Mouse (Mus musculus) neural tube, embryonic 15.5 days (tissue): ENCODE measurements around the gene Rrp7a. TPM values are rescaled to one million over a fixed set of nuclear protein-coding genes. Genes with fewer than 3 reads are reported as not detected.

Source experiments
- ATAC-seq: fragments of 200-750 bp; cut with Nextera tagmentation; 2 replicates; pipeline ENCODE4 v1.8.0; 2017; ENCODE audit warnings: mild to moderate bottlenecking, moderate TSS enrichment, moderate library complexity; ENCODE audit not compliant: low FRiP score
- H3K27ac ChIP-seq: fragments of 300-500 bp; sonication (generic); replicated peaks from 2 replicates; pipeline ENCODE4 v1.5.1; 2015; ENCODE audit warnings: mild to moderate bottlenecking, inconsistent platforms
- H3K27me3 ChIP-seq: fragments of 300-500 bp; sonication (generic); replicated peaks from 2 replicates; pipeline ENCODE4 v1.6.1; 2015; ENCODE audit warnings: inconsistent platforms
- H3K36me3 ChIP-seq: fragments of 300-500 bp; sonication (generic); 2 replicates; pipeline ENCODE4 v1.6.1; 2015; ENCODE audit warnings: inconsistent platforms
- H3K4me1 ChIP-seq: fragments of 300-500 bp; sonication (generic); 2 replicates; pipeline ENCODE4 v1.6.1; 2015; ENCODE audit warnings: inconsistent platforms
- H3K4me2 ChIP-seq: fragments of 300-500 bp; sonication (generic); 2 replicates; pipeline ENCODE4 v1.6.1; 2015; ENCODE audit warnings: inconsistent platforms, mild to moderate bottlenecking, moderate library complexity
- H3K4me3 ChIP-seq: fragments of 300-500 bp; sonication (generic); replicated peaks from 2 replicates; pipeline ENCODE4 v1.5.1; 2015; ENCODE audit warnings: mild to moderate bottlenecking, inconsistent platforms
- H3K9ac ChIP-seq: fragments of 300-500 bp; sonication (generic); replicated peaks from 2 replicates; pipeline ENCODE4 v1.6.1; 2015; ENCODE audit warnings: mild to moderate bottlenecking, inconsistent platforms
- H3K9me3 ChIP-seq: fragments of 300-500 bp; sonication (generic); replicated peaks from 2 replicates; pipeline ENCODE4 v1.6.1; 2016; ENCODE audit warnings: inconsistent platforms
- WGBS: fragments of 180-500 bp; shearing (Covaris S2); methylation state at CpG from one replicate; pipeline ENCODE4 v1.1.7; 2015; ENCODE audit warnings: mixed read lengths; 5-methylcytosine and 5-hydroxymethylcytosine counted together
- polyA plus RNA-seq: library from polyadenylated mRNA; unstranded; fragments of >200 nt; fragmentation: Nextera tagmentation; extraction: Ambion mirVana; gene quantifications from 2 replicates; pipeline ENCODE4 v1.2.1, GENCODE M21; 2015

The Rrp7a gene
- polyA plus RNA-seq, 1 experiment from 2014 or later = 77.4 TPM

- peaks cover 13% of the 10 kb centered on the region for H3K4me1 ChIP-seq
- H3K9me3 ChIP-seq = no peaks in the 10 kb centered on the region
- no peak overlapping the region for H3K9ac ChIP-seq
- H3K4me3 ChIP-seq = 0 out of 2 replicates have a peak overlapping the region, but pooled peaks have one; percentile 6
- WGBS = 43% methylated on average over 5 of the region's 5 CpGs
- peak overlapping the region; percentile 66 for H3K27ac ChIP-seq
- H3K4me2 ChIP-seq = peak overlapping the region; percentile 40
- ATAC-seq = peak; percentile 32; the same call in 1 of the 2 replicates
- H3K27me3 ChIP-seq = 0 out of 2 replicates have a peak, but pooled peaks cover 6% of the 10 kb centered on the region
- no peaks in the 10 kb centered on the region for H3K36me3 ChIP-seq
Measured at GRCm38 (mm10) chr15:83083530-83083929, 39.1 kb downstream of the Rrp7a start.

DNA sequence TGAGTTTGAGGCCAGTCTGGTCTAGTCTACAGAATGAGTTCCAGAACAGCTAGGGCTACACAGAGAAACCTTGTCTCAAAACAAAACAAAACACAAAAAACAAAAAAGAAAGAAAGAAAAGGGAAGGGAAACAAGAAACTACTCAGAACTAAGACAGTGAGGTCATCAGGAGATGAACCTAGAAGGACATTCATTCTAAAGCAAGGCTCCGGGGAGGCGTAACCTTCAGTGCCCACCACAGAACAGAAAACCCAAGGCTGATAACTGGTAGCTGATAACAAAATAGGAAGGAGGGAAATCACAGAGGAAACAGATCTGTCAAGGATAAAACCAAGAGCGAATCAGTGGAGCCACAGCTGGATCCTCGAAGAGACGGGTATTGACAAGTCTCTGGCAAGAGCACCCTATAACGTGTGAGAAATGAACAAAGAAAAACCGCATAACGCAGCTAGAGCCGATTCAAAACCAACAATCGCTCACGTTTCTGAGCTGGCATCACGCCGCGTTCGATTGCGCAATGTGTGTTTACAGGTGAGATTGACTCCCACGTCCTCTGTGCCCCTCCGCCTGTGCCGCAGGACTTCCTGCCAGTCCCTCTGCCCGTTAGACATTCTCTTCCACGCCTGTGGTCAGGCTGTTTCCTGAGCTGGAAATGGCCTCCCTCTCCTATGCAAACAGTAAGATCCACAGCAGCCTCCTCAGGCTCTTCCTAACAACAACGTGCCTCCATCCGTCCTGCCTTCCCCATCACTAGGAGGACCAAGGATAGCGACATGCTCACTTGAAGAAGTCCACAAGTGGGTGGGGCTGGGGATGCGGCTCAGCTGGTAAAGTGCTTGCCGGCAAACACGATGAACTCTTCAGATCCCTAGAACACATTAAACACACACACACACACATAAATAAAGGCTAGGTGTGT lies 46.7 kb downstream of the Rrp7a start:
- no peak for ATAC-seq
- no peaks in the 10 kb centered on the region for H3K4me1 ChIP-seq
- no peak overlapping the region for H3K4me3 ChIP-seq
- H3K27ac ChIP-seq = no peak overlapping the region
- no peak overlapping the region for H3K9ac ChIP-seq
- WGBS = 68% methylated on average over 27 of the region's 27 CpGs
- no peaks in the 10 kb centered on the region for H3K36me3 ChIP-seq
- H3K27me3 ChIP-seq = no peaks in the 10 kb centered on the region
- H3K9me3 ChIP-seq = no peaks in the 10 kb centered on the region
- no peak overlapping the region for H3K4me2 ChIP-seq

- no peak overlapping the region for H3K4me2 ChIP-seq
- no peaks in the 10 kb centered on the region for H3K27me3 ChIP-seq
- no peaks in the 10 kb centered on the region for H3K36me3 ChIP-seq
- no peaks in the 10 kb centered on the region for H3K4me1 ChIP-seq
- 76% methylated on average over 4 of the region's 4 CpGs for WGBS
- no peak overlapping the region for H3K27ac ChIP-seq
- ATAC-seq = no peak
- H3K9ac ChIP-seq = no peak overlapping the region
- H3K9me3 ChIP-seq = no peaks in the 10 kb centered on the region
- no peak overlapping the region for H3K4me3 ChIP-seq
Measured at GRCm38 (mm10) chr15:83074179-83074578, 48.4 kb downstream of the Rrp7a start.

- no peak overlapping the region for H3K4me2 ChIP-seq
- no peak overlapping the region for H3K9ac ChIP-seq
- no peaks in the 10 kb centered on the region for H3K27me3 ChIP-seq
- no peak overlapping the region for H3K4me3 ChIP-seq
- H3K9me3 ChIP-seq = no peaks in the 10 kb centered on the region
- no peak overlapping the region for H3K27ac ChIP-seq
- H3K36me3 ChIP-seq = no peaks in the 10 kb centered on the region
- 84% methylated on average over 5 of the region's 5 CpGs for WGBS
- no peaks in the 10 kb centered on the region for H3K4me1 ChIP-seq
- no peak for ATAC-seq
Measured at GRCm38 (mm10) chr15:83071752-83072151, 50.8 kb downstream of the Rrp7a start.

GRCm38 (mm10) chr15:83070942-83071341 lies 51.7 kb downstream of the Rrp7a start:
- Histone ChIP-seq H3K36me3 (no peaks in the 10 kb centered on the region), H3K4me2 (no peak overlapping the region), H3K27ac (no peak overlapping the region), H3K9ac (no peak overlapping the region), H3K4me1 (no peaks in the 10 kb centered on the region), H3K9me3 (no peaks in the 10 kb centered on the region), H3K27me3 (no peaks in the 10 kb centered on the region), H3K4me3 (no peak overlapping the region)
- WGBS = 45% methylated on average over 3 of the region's 3 CpGs
- no peak for ATAC-seq

- ATAC-seq = no peak
- Histone ChIP-seq H3K4me3 (no peak overlapping the region), H3K9me3 (no peaks in the 10 kb centered on the region), H3K27me3 (no peaks in the 10 kb centered on the region), H3K9ac (no peak overlapping the region), H3K27ac (no peak overlapping the region), H3K4me1 (no peaks in the 10 kb centered on the region), H3K4me2 (no peak overlapping the region), H3K36me3 (no peaks in the 10 kb centered on the region)
- WGBS = 93% methylated on average over 5 of the region's 5 CpGs
Measured at GRCm38 (mm10) chr15:83068270-83068669, 54.3 kb downstream of the Rrp7a start.

- no peaks in the 10 kb centered on the region for H3K27me3 ChIP-seq
- H3K36me3 ChIP-seq = no peaks in the 10 kb centered on the region
- WGBS = 47% methylated on average over 4 of the region's 4 CpGs
- H3K4me2 ChIP-seq = no peak overlapping the region
- no peak for ATAC-seq
- no peak overlapping the region for H3K4me3 ChIP-seq
- H3K9me3 ChIP-seq = no peaks in the 10 kb centered on the region
- no peaks in the 10 kb centered on the region for H3K4me1 ChIP-seq
- H3K9ac ChIP-seq = no peak overlapping the region
- no peak overlapping the region for H3K27ac ChIP-seq
Measured at GRCm38 (mm10) chr15:83065543-83065942, 57.1 kb downstream of the Rrp7a start.

Other genes starting within 250 kb of the Rrp7a start
- 11.2 and 11.5 TPM in 2 replicates for gene Tcf20, start 134.9 kb downstream of the Rrp7a start, polyA plus RNA-seq
- gene Nfam1, start 89.5 kb downstream of the Rrp7a start, polyA plus RNA-seq = 1.7 and 2.5 TPM in 2 replicates
- gene Serhl, start 33.3 kb downstream of the Rrp7a start, polyA plus RNA-seq = 30.9 and 42.9 TPM in 2 replicates
- gene Poldip3, start 26.6 kb upstream of the Rrp7a start, polyA plus RNA-seq = 127 and 134 TPM in 2 replicates
- gene Cyb5r3, start 49.8 kb upstream of the Rrp7a start, polyA plus RNA-seq = 112 and 128 TPM in 2 replicates
- 2.5 and 4.2 TPM in 2 replicates for gene A4galt, start 129.0 kb upstream of the Rrp7a start, polyA plus RNA-seq
- gene Arfgap3, start 227.4 kb upstream of the Rrp7a start, polyA plus RNA-seq = 37.0 and 39.6 TPM in 2 replicates